Mouse (Mus musculus) cortical plate, adult 2 months (tissue): ENCODE measurements around the gene Vps13a.

ENCODE experiments used
- CTCF ChIP-seq: fragments of 200-500 bp; IDR thresholded peaks from 2 replicates; pipeline ENCODE4 v1.5.1; 2011; ENCODE audit warnings: mild to moderate bottlenecking, control low read depth, low read length; ENCODE audit not compliant: insufficient read depth; ENCODE audit errors: extremely low read depth
- POLR2A ChIP-seq: fragments of 200-500 bp; IDR thresholded peaks from 2 replicates; pipeline ENCODE4 v1.6.1; 2011; ENCODE audit warnings: mild to moderate bottlenecking, low read length, control low read depth; ENCODE audit not compliant: insufficient read depth; ENCODE audit errors: extremely low read depth

GRCm38 (mm10) chr19:16623154-16623553, 157.6 kb downstream of the Vps13a start:
- TF ChIP-seq POLR2A = no peak
- no peak for TF ChIP-seq CTCF
